In genomic region chr1:52397460-52397859, GRCm38 (mm10) we compare ENCODE assay signal across 14 mouse cellular contexts.
"Had no signal": no experiment of that assay in that cellular context is flagged by ENCODE, and none has a peak within 500 bp of the region (broad histone marks: within the 10 kb centered on the region; RNA-seq: fewer than 3 reads in every experiment).

No protein-coding gene starts in this region.

- H3K4me3 ChIP-seq: left cerebral cortex, adult 2 months; limb, embryonic 15.5 days; liver, embryonic 12.5 days; megakaryocyte, embryonic 14.5 days; midbrain, embryonic 12.5 days; neural tube, embryonic 13.5 days had no signal

- H3K4me2 ChIP-seq: limb, embryonic 15.5 days; liver, embryonic 12.5 days; lung, embryonic 14.5 days; midbrain, embryonic 12.5 days; neural tube, embryonic 13.5 days had no signal

- ATAC-seq: intestine, embryonic 16.5 days; liver, embryonic 12.5 days had no signal

- DNase-seq: kidney, adult 2 months; kidney, postnatal 25 days; lung, embryonic 14.5 days; lung, postnatal 10 days; lung, postnatal 4 days; right cerebral cortex, postnatal 4 days; spleen, adult 18-20 months had no signal

- H3K9me3 ChIP-seq: limb, embryonic 15.5 days; liver, embryonic 12.5 days; midbrain, embryonic 12.5 days; neural tube, embryonic 13.5 days had no signal

- H3K36me3 ChIP-seq: limb, embryonic 15.5 days; liver, embryonic 12.5 days; midbrain, embryonic 12.5 days; neural tube, embryonic 13.5 days had no signal

- H3K27ac ChIP-seq: left cerebral cortex, adult 2 months; limb, embryonic 15.5 days; liver, embryonic 12.5 days; midbrain, embryonic 12.5 days; neural tube, embryonic 13.5 days had no signal

- H3K27me3 ChIP-seq: limb, embryonic 15.5 days; liver, embryonic 12.5 days; midbrain, embryonic 12.5 days; neural tube, embryonic 13.5 days had no signal

- H3K9ac ChIP-seq: limb, embryonic 15.5 days; liver, embryonic 12.5 days; lung, embryonic 14.5 days; midbrain, embryonic 12.5 days; neural tube, embryonic 13.5 days had no signal

- H3K4me1 ChIP-seq: limb, embryonic 15.5 days; liver, embryonic 12.5 days; midbrain, embryonic 12.5 days; neural tube, embryonic 13.5 days had no signal
